Mouse (Mus musculus): ENCODE measurements around the gene Rbms1.

Rbms1 gene

DNA sequence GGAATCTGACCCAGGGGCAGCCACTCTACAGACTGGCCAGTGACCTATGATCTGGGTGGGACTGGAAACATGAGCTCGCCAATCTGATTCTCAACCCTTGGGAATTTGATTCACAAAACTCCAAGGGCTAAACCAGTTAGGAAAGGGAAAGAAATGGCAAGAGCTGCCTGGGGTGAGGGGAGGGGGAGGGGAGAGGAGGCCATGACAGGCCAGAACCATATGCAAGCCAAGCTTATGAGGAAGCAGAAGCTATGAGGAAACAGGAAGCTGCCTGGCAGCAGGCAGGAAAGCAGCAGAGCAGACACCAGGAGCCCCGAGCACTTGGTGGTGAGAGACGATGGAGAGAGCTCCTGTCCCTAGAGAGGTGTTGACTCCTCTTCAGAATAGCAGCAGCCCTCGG is 79.1 kb downstream of the Rbms1 start:
- CTCF ChIA-PET = no interaction called here
- POLR2A ChIA-PET = interaction anchor here in 3 of 4 experiments (0.6 to 2.0 kb wide), 12 partner anchors 9 to 154 kb away, joined by 3 to 7 read pairs (median 4); no protein-coding TSS in a partner anchor

GRCm38 (mm10) chr2:60883043-60883365 is 80.0 kb downstream of the Rbms1 start:
- ChIA-PET CTCF (no interaction called here), POLR2A (interaction anchor here in 1 of 4 experiments (0.7 to 1.9 kb wide), 5 partner anchors 10 to 67 kb away, joined by 3 to 5 read pairs (median 4); no protein-coding TSS in a partner anchor)

DNA sequence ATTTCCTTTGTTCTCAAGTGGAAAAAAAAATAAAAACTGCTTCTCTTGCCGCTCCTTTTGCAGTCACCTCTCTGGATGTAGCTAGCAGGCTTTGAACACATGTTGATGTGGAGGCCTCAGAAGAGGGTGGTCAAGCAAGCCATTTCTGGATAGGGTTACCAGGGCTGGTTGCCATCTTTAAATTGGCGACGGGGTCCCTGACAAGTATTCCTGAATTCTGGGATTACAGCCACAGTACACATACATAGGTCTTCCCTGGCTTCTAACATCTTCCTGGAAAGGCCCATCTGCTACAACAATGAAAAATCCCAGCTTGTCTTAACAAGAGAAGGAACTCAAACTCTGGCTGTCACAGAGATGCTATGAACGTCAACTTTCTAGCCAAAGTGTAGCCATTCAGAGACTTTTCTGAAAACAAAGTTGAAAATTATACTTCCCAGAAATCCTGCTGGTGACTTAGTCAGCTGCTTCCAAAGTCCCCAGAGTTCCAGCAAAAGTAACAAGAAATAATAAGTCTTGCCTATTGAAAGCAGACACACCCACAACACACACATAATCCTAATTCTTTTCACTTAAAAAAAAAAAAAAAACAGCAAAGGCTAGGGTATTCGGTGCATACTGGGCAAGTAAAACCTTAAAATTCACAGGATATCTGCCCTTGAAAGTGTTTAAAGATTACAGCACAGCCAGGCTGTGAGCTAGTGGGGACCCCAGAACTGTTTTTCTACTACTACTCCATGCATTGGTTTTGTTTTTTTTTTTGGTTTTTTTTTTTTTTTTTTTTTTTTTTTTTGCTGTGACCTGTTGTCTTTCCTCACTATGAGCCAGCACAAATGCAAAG is 80.6 kb downstream of the Rbms1 start:
- CTCF ChIA-PET = interaction anchor here in 1 of 4 experiments (0.7 kb wide), 1 partner anchor 248 kb away, joined by 3 read pairs; no protein-coding TSS in a partner anchor
- POLR2A ChIA-PET = interaction anchor here in 1 of 4 experiments (0.7 to 1.9 kb wide), 5 partner anchors 10 to 153 kb away, joined by 3 to 5 read pairs (median 4); no protein-coding TSS in a partner anchor

- ChIA-PET POLR2A (interaction anchor here (1.0 to 1.6 kb wide), 6 partner anchors 9 to 40 kb away, joined by 3 to 5 read pairs (median 4); no protein-coding TSS in a partner anchor), CTCF (interaction anchor here in 1 of 4 experiments (0.6 kb wide), 1 partner anchor 23 kb away, joined by 4 read pairs; no protein-coding TSS in a partner anchor)
Observed at GRCm38 (mm10) chr2:60881571-60882041, 81.4 kb downstream of the Rbms1 start.

- POLR2A ChIA-PET = interaction anchor here (0.7 to 1.6 kb wide), 8 partner anchors 8 to 205 kb away, joined by 3 to 5 read pairs (median 4); partner anchors contain the start of gene Rbms1 (in 1 of the 4)
- CTCF ChIA-PET = interaction anchor here in 1 of 4 experiments (0.6 kb wide), 1 partner anchor 24 kb away, joined by 4 read pairs; no protein-coding TSS in a partner anchor
Observed at GRCm38 (mm10) chr2:60880789-60881570, 82.0 kb downstream of the Rbms1 start.

DNA sequence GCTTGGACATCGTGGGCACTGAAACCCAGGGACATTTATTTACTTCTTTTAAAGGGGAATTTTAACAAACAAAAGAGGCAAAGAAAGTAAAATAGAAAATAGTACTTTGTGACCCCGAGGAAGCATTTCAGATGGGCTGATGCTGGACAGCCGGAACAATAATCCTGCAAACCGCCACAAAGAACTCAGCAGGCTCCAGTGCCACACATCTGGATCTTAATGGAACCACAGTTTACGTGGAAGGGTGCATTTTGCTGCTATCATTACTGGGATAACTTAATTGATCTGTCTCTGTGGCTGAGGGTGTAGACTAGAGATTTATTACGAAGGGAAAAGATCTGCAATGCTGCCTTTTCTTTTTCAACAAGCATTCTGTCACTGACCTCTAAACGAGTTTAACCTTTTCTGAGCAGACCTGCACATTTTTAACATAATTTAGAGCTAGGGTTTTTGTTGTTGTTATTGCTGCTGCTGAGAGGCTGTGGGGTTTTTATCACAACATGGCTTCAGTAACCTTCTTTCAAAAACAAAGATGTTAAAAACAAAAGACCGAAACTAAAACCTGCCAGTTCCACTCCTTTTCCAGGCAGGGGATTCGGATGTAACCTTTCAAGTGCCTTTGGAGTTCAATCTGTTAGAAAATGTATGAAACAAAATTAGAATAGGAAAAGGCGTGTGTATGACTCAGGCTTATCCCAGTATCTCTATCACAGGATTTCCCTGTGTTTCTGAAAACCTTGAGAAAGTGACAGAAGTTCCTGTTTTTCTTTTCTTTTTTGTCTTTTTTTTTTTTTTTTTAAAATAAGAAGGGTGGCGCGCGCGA is 82.8 kb downstream of the Rbms1 start:
- ChIA-PET CTCF (no interaction called here), POLR2A (interaction anchor here (0.7 to 1.6 kb wide), 6 partner anchors 9 to 204 kb away, joined by 3 to 5 read pairs (median 4); partner anchors contain the start of gene Rbms1 (in 1 of the 4))

GRCm38 (mm10) chr2:60879141-60879818 is 83.7 kb downstream of the Rbms1 start:
- POLR2A ChIA-PET = interaction anchor here in 1 of 4 experiments (1.4 to 1.6 kb wide), 2 partner anchors 9 to 72 kb away, joined by 3 to 5 read pairs; no protein-coding TSS in a partner anchor
- CTCF ChIA-PET = interaction anchor here in 1 of 4 experiments (0.6 kb wide), 1 partner anchor 783 kb away, joined by 3 read pairs; no protein-coding TSS in a partner anchor

GRCm38 (mm10) chr2:60877543-60878386 is 85.2 kb downstream of the Rbms1 start:
- POLR2A ChIA-PET = interaction anchor here in 2 of 4 experiments (0.8 to 1.4 kb wide), 4 partner anchors 9 to 76 kb away, joined by 3 read pairs; no protein-coding TSS in a partner anchor
- CTCF ChIA-PET = no interaction called here

DNA sequence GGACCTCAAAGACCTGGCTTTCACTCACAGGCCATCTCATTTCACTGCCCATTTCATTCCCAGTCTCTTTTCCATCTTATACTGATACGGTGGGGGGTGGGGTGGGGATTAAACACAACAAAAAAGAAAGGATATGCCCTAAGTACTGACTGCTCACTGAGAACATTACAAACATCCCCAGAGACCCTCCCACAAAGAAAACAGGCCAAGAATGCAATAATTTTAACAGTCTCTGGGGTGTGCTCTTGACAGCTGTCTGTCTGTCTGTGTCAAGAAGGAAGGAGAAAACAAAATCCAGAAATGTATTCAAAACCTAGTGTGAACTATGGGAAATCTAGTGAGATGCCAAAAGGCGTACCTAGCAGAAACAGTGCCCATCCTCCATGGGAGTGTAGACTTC is 86.1 kb downstream of the Rbms1 start:
- ChIA-PET POLR2A (interaction anchor here in 2 of 4 experiments (0.8 to 0.9 kb wide), 3 partner anchors 8 to 75 kb away, joined by 3 read pairs; no protein-coding TSS in a partner anchor), CTCF (interaction anchor here in 1 of 4 experiments (0.8 kb wide), 1 partner anchor 67 kb away, joined by 4 read pairs; no protein-coding TSS in a partner anchor)

- CTCF ChIA-PET = no interaction called here
- POLR2A ChIA-PET = interaction anchor here in 2 of 4 experiments (0.8 to 2.4 kb wide), 8 partner anchors 9 to 70 kb away, joined by 3 to 9 read pairs (median 4); no protein-coding TSS in a partner anchor
Observed at GRCm38 (mm10) chr2:60872095-60872811, 90.7 kb downstream of the Rbms1 start.

- ChIA-PET POLR2A (interaction anchor here (0.5 to 2.4 kb wide), 32 partner anchors 8 to 820 kb away, joined by 3 to 11 read pairs (median 4); no protein-coding TSS in a partner anchor), CTCF (interaction anchor here in 2 of 4 experiments (0.6 to 1.3 kb wide), 3 partner anchors 36 to 584 kb away, joined by 4 to 10 read pairs (median 5); no protein-coding TSS in a partner anchor)
Observed at GRCm38 (mm10) chr2:60871001-60871400, 92.0 kb downstream of the Rbms1 start.

- CTCF ChIA-PET = interaction anchor here in 2 of 4 experiments (0.6 to 1.3 kb wide), 3 partner anchors 36 to 584 kb away, joined by 5 to 10 read pairs (median 10); no protein-coding TSS in a partner anchor
- POLR2A ChIA-PET = interaction anchor here (0.5 to 2.4 kb wide), 28 partner anchors 9 to 820 kb away, joined by 3 to 11 read pairs (median 4); no protein-coding TSS in a partner anchor
Observed at GRCm38 (mm10) chr2:60870450-60870849, 92.5 kb downstream of the Rbms1 start.

DNA sequence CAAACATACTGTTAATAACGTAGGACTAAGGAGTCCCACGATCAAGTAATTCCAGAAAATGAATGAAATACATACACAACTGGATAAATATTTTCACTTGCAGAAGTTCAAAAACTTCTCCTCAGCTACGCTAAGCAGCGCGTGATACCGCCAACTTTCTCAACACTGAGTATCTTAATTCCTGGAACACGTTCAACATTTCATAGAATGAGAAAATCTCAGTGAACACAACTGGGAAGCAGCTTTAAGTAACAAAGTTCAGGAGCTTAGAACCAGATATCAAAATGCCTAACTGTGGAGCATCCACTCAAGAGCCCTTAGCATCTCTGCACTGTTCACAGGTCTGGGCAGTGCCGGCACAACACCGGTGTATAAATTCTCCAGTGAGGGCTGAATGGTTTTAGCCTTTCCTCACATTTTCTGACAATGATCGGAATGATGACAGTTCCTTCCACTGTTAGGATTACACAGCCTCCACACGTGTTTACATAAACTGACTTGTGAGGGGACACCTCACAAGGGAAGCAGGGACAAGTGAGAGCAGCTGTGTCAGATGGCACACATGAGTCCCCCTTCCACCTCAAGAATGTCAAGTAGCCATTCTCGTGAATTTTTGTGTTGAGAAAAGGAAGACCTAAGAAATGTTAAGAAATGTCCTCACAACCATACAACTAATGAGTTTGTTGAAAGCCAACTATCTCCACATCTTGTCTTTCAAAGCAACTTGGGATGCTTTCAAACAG is 93.8 kb downstream of the Rbms1 start:
- POLR2A ChIA-PET = interaction anchor here in 1 of 4 experiments (0.6 to 2.1 kb wide), 5 partner anchors 8 to 72 kb away, joined by 3 to 9 read pairs (median 3); no protein-coding TSS in a partner anchor
- CTCF ChIA-PET = no interaction called here

GRCm38 (mm10) chr2:60868060-60868662 is 94.8 kb downstream of the Rbms1 start:
- POLR2A ChIA-PET = interaction anchor here in 1 of 4 experiments (0.8 to 2.1 kb wide), 5 partner anchors 9 to 71 kb away, joined by 3 to 9 read pairs (median 3); no protein-coding TSS in a partner anchor
- CTCF ChIA-PET = interaction anchor here in 1 of 4 experiments (0.6 kb wide), 1 partner anchor 37 kb away, joined by 3 read pairs; no protein-coding TSS in a partner anchor
